Mouse (Mus musculus): Measurements from ENCODE around the gene Tgfbr3. TPM values are rescaled to one million over a fixed set of nuclear protein-coding genes. Genes with fewer than 3 reads are reported as not detected.
A peak's percentile ranks its signal among the peaks of the same experiment; 100 is the strongest.

Gene Tgfbr3
- polyA plus RNA-seq, 1 experiment from 2014 or later, result 7.1 TPM

DNA sequence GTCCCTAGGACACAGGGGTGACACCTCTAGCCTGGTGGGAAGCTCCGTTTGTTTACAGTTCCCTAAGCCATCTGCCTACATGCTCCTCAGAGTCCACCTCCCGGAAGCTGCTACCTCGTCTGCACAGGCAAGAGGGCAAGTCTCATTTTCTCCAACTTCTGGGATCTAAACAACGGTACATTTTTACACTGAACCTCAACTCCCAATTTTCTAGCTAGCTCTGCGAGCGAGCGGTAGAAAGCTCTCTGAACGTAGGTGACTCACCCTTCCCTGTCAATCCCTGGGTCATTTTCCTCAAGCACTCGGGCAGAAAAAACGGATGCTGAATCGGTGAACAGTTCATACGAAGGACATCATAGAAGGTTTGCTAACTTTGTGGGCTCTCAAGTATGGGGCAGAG lies 122.1 kb downstream of the Tgfbr3 start:
- Histone ChIP-seq H3K9me3 (replicated peaks) (no peaks in the 10 kb centered on the region), H3K4me3 (replicated peaks) (no peak overlapping the region), H3K4me2 (no peak overlapping the region), H3K27me3 (no peaks in the 10 kb centered on the region), H3K4me1 (replicated peaks) (peaks cover 29% of the 10 kb centered on the region), H3K36me3 (no peaks in the 10 kb centered on the region), H3K9ac (no peak overlapping the region), H3K27ac (no peak overlapping the region)
- DNase-seq, result no peak
- ATAC-seq (ENCODE audit: low read depth), result no peak
- WGBS (ENCODE audit: insufficient replicate concordance), result 65% methylated on average over 12 of the region's 12 CpGs

DNA sequence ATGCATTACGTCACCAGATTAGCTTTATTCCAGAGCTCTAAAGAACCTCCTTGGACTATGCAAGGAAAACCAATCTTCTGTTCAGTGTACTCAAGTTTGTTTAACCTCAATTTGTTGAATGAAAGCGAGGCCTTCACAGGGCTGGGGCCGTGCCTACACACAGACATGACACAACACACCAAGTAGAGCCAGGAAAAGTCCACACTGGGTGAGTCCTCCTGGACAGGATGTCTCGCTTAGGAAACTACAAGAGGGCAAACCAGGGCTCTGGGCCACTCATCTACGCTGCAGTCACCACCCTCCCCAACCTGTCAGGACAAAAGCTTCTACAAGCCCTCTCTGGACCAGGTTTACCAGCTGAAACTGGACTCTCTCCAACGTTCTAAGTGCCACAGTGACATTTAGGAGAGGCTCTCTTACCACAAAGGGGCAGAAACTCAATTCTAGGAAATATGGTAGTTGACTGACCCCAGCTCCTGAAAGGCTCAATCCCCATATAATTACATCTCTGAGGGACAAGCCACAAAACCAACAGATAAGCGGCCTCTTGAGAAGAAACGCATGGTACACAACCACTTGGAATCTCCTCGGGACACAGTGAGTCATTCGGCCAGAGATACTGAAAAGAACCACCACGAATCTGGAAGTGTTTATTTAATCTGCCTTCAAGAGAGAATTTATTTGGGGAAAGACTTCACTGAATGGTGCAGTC lies 122.6 kb downstream of the Tgfbr3 start:
- 52% methylated on average over 11 of the region's 11 CpGs for WGBS (ENCODE audit: insufficient replicate concordance)
- Histone ChIP-seq H3K4me3 (replicated peaks) (no peak overlapping the region), H3K4me2 (no peak overlapping the region), H3K4me1 (replicated peaks) (peaks cover 29% of the 10 kb centered on the region), H3K27me3 (no peaks in the 10 kb centered on the region), H3K27ac (no peak overlapping the region), H3K9ac (no peak overlapping the region), H3K9me3 (replicated peaks) (no peaks in the 10 kb centered on the region), H3K36me3 (no peaks in the 10 kb centered on the region)
- ATAC-seq (ENCODE audit: low read depth), result no peak
- DNase-seq, result no peak

DNA sequence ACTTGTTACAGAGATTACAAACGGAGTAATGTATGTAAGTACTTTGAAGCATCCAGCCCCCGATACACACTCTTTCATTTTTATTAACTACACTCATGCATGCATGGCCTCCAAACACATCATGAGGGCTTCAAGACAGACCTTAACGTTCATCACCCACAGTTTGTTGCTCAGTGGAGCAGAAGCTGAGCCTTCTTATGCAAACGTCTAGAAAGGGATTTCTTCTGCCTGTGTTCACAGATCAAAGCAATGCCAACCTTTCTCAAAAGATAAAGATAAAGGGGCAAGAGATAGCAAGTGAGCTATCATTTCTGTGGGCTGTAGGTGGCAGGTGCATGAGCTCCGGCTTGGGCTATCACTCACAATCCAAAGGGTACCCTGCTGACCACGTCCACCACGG lies 123.7 kb downstream of the Tgfbr3 start:
- Histone ChIP-seq H3K27ac (no peak overlapping the region), H3K27me3 (no peaks in the 10 kb centered on the region), H3K9ac (no peak overlapping the region), H3K9me3 (replicated peaks) (no peaks in the 10 kb centered on the region), H3K36me3 (no peaks in the 10 kb centered on the region), H3K4me1 (replicated peaks) (peaks cover 29% of the 10 kb centered on the region), H3K4me2 (no peak overlapping the region), H3K4me3 (replicated peaks) (no peak overlapping the region)
- 58% methylated on average over 7 of the region's 7 CpGs for WGBS (ENCODE audit: insufficient replicate concordance)
- ATAC-seq (ENCODE audit: low read depth), result no peak
- no peak for DNase-seq

- 72% methylated on average over 5 of the region's 5 CpGs for WGBS (ENCODE audit: insufficient replicate concordance)
- H3K27ac ChIP-seq, result no peak overlapping the region
- no peak overlapping the region for H3K4me2 ChIP-seq
- ATAC-seq (ENCODE audit: low read depth) (no peak), DNase-seq (no peak)
- H3K9me3 ChIP-seq (replicated peaks), result no peaks in the 10 kb centered on the region
- H3K36me3 ChIP-seq, result no peaks in the 10 kb centered on the region
- H3K4me1 ChIP-seq (replicated peaks), result peaks cover 29% of the 10 kb centered on the region
- no peaks in the 10 kb centered on the region for H3K27me3 ChIP-seq
- no peak overlapping the region for H3K9ac ChIP-seq
- H3K4me3 ChIP-seq (replicated peaks), result no peak overlapping the region
These were observed 124.2 kb downstream of the Tgfbr3 start for GRCm38 (mm10) chr5:107165271-107165670.

DNA sequence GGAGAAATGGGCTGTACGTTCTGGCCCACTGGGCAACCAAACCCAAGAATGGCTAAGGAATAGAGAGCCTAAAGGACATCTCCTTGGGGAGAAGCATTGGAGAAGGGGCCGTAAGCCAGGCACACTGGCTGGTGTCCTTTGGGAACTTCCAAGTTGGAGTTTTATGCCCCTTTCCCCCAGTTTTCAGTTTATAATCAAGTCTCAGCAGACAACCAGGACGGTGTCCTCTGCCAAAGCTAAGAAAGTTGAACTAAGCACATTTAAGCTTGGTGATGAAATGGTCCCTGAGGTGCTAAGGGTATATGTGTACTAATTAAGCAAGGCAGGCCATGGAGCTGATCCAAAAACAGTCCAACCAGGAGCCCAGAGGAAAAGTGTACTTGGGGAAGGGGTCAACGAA lies 124.6 kb downstream of the Tgfbr3 start:
- ATAC-seq (ENCODE audit: low read depth) (no peak), DNase-seq (no peak)
- H3K36me3 ChIP-seq, result no peaks in the 10 kb centered on the region
- WGBS (ENCODE audit: insufficient replicate concordance), result 80% methylated on average over 4 of the region's 4 CpGs
- no peak overlapping the region for H3K4me2 ChIP-seq
- H3K27me3 ChIP-seq, result no peaks in the 10 kb centered on the region
- H3K4me3 ChIP-seq (replicated peaks), result no peak overlapping the region
- peaks cover 29% of the 10 kb centered on the region for H3K4me1 ChIP-seq (replicated peaks)
- peak overlapping the region; percentile 18 for H3K27ac ChIP-seq
- no peaks in the 10 kb centered on the region for H3K9me3 ChIP-seq (replicated peaks)
- no peak overlapping the region for H3K9ac ChIP-seq

DNA sequence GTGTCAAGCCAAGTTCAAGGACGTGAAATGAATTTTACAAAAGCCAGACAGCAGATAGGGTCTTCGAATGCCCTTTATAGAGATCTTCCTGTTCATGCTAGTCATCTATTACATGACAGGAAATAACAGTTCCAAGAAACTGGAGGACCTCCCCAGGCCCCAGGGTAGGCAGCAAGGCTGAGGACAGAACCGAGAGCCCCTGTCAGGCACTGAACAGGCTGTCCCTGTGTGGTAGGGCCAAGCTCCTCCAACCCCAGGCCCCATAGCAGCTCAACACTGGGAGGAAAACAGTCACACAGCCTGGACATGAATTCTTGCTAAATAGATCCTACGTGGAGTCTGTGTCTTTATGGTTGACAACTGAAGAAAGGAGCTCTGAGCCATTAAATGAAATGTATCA lies 125.3 kb downstream of the Tgfbr3 start:
- DNase-seq (no peak), ATAC-seq (ENCODE audit: low read depth) (no peak)
- Histone ChIP-seq H3K27ac (no peak overlapping the region), H3K27me3 (no peaks in the 10 kb centered on the region), H3K9me3 (replicated peaks) (no peaks in the 10 kb centered on the region), H3K36me3 (no peaks in the 10 kb centered on the region), H3K4me2 (no peak overlapping the region), H3K9ac (no peak overlapping the region), H3K4me3 (replicated peaks) (no peak overlapping the region), H3K4me1 (replicated peaks) (peaks cover 34% of the 10 kb centered on the region)
- 62% methylated on average over 4 of the region's 4 CpGs for WGBS (ENCODE audit: insufficient replicate concordance)

- H3K4me2 ChIP-seq, result no peak overlapping the region
- H3K27me3 ChIP-seq, result no peaks in the 10 kb centered on the region
- H3K27ac ChIP-seq, result no peak overlapping the region
- H3K9me3 ChIP-seq (replicated peaks), result no peaks in the 10 kb centered on the region
- no peak for DNase-seq
- H3K4me3 ChIP-seq (replicated peaks), result no peak overlapping the region
- H3K4me1 ChIP-seq (replicated peaks), result peaks cover 31% of the 10 kb centered on the region
- H3K9ac ChIP-seq, result no peak overlapping the region
- no peak for ATAC-seq (ENCODE audit: low read depth)
- no peaks in the 10 kb centered on the region for H3K36me3 ChIP-seq
These were observed 126.1 kb downstream of the Tgfbr3 start for GRCm38 (mm10) chr5:107163336-107163735.

- no peaks in the 10 kb centered on the region for H3K36me3 ChIP-seq
- DNase-seq (no peak), ATAC-seq (ENCODE audit: low read depth) (no peak)
- H3K27me3 ChIP-seq, result no peaks in the 10 kb centered on the region
- H3K4me1 ChIP-seq (replicated peaks), result peaks cover 27% of the 10 kb centered on the region
- H3K9me3 ChIP-seq (replicated peaks), result no peaks in the 10 kb centered on the region
- no peak overlapping the region for H3K4me3 ChIP-seq (replicated peaks)
- H3K9ac ChIP-seq, result no peak overlapping the region
- no peak overlapping the region for H3K27ac ChIP-seq
- H3K4me2 ChIP-seq, result no peak overlapping the region
- WGBS (ENCODE audit: insufficient replicate concordance), result 74% methylated on average over 6 of the region's 6 CpGs
These were observed 126.6 kb downstream of the Tgfbr3 start for GRCm38 (mm10) chr5:107162812-107163211.

DNA sequence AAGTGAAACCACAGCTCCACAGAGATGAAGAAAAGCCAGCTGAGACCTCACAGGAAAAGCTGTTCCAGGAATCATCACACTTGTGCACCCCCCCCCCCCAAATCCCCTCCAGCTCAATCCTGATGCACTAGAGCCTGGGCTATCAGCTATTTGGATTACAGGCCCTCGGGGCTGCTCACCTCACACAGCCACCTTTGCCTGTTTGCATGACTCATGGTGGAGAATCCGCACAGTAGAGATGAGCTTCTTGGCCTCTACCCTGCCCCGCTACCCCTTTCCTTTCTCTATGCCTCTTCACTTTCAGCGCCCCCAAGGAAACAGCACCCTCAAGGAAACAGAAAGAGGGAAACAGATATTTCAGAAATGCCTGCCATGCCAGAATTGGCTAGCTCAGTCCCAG lies 127.1 kb downstream of the Tgfbr3 start:
- ATAC-seq (ENCODE audit: low read depth) (no peak), DNase-seq (no peak)
- 89% methylated on average over 4 of the region's 4 CpGs for WGBS (ENCODE audit: insufficient replicate concordance)
- Histone ChIP-seq H3K9ac (no peak overlapping the region), H3K27me3 (no peaks in the 10 kb centered on the region), H3K9me3 (replicated peaks) (no peaks in the 10 kb centered on the region), H3K4me2 (no peak overlapping the region), H3K27ac (no peak overlapping the region), H3K4me3 (replicated peaks) (no peak overlapping the region), H3K4me1 (replicated peaks) (peaks cover 23% of the 10 kb centered on the region), H3K36me3 (no peaks in the 10 kb centered on the region)

GRCm38 (mm10) chr5:107159914-107160890 lies 129.2 kb downstream of the Tgfbr3 start:
- H3K9me3 ChIP-seq (replicated peaks), result no peaks in the 10 kb centered on the region

DNA sequence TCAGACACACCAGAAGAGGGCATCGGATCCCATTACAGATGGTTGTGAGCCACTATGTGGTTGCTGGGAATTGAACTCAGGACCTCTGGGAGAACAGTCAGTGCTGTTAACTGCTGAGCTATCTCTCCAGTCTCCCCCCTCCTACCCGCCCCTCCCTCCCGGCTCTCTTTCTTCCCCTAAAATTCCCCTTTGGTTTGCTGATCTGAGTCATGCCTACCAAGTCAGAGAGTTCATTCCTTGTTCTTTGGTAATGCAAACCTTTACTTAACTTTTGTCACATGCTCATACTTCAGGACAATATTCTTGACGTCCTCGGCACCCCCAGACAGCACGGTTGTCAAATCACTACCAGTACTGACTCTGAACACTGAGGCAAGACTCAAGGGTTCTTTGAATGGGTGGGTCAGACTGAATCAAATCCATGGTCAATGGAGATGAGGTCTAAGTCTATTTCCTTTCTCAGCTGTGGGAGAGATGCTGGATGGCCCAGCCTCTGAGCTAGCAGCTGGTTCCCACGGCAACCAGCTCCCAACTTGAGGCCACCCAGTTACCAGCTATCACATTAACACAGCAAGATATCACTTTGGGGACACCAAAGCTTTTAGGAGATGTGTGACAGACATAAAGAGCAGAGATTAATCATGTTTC lies 130.8 kb downstream of the Tgfbr3 start:
- ATAC-seq (ENCODE audit: low read depth) (no peak), DNase-seq (no peak)
- no peak overlapping the region for H3K4me3 ChIP-seq (replicated peaks)
- H3K9ac ChIP-seq, result no peak overlapping the region
- no peaks in the 10 kb centered on the region for H3K27me3 ChIP-seq
- H3K36me3 ChIP-seq, result 0 out of 2 replicates have a peak, but pooled peaks cover 3% of the 10 kb centered on the region
- 0 out of 2 replicates have a peak, but pooled peaks cover 6% of the 10 kb centered on the region for H3K4me1 ChIP-seq (replicated peaks)
- H3K9me3 ChIP-seq (replicated peaks), result no peaks in the 10 kb centered on the region
- WGBS (ENCODE audit: insufficient replicate concordance), result 78% methylated on average over 7 of the region's 7 CpGs
- H3K4me2 ChIP-seq, result no peak overlapping the region
- H3K27ac ChIP-seq, result no peak overlapping the region

More at GRCm38 (mm10) chr5:107159914-107160890, 129.2 kb downstream of the Tgfbr3 start:
- 77% methylated on average over 8 of the region's 8 CpGs for WGBS (ENCODE audit: insufficient replicate concordance)
- ATAC-seq (ENCODE audit: low read depth), result no peak
- DNase-seq, result no peak
- H3K36me3 ChIP-seq, result no peaks in the 10 kb centered on the region
- H3K4me2 ChIP-seq, result no peak overlapping the region
- H3K4me1 ChIP-seq (replicated peaks), result peaks cover 6% of the 10 kb centered on the region
- no peak overlapping the region for H3K9ac ChIP-seq
- H3K4me3 ChIP-seq (replicated peaks), result no peak overlapping the region
- H3K27me3 ChIP-seq, result no peaks in the 10 kb centered on the region
- no peak overlapping the region for H3K27ac ChIP-seq

Data from liver, embryonic 13.5 days (tissue).